Mouse (Mus musculus) spleen, adult 2 months (tissue): ENCODE results near the gene Paip2b.
A peak's percentile ranks its signal among the peaks of the same experiment; 100 is the strongest.

ENCODE experiments used
- CTCF ChIP-seq: fragments of 200-500 bp; IDR thresholded peaks from 2 replicates; pipeline ENCODE4 v1.5.1; 2011; ENCODE audit warnings: mild to moderate bottlenecking, inconsistent platforms; ENCODE audit not compliant: insufficient read depth, insufficient read length, insufficient replicate concordance; ENCODE audit errors: extremely low read depth
- POLR2A ChIP-seq: fragments of 200-500 bp; IDR thresholded peaks from 2 replicates; pipeline ENCODE4 v1.6.1; 2011; ENCODE audit warnings: low read depth, low read length, inconsistent platforms

DNA sequence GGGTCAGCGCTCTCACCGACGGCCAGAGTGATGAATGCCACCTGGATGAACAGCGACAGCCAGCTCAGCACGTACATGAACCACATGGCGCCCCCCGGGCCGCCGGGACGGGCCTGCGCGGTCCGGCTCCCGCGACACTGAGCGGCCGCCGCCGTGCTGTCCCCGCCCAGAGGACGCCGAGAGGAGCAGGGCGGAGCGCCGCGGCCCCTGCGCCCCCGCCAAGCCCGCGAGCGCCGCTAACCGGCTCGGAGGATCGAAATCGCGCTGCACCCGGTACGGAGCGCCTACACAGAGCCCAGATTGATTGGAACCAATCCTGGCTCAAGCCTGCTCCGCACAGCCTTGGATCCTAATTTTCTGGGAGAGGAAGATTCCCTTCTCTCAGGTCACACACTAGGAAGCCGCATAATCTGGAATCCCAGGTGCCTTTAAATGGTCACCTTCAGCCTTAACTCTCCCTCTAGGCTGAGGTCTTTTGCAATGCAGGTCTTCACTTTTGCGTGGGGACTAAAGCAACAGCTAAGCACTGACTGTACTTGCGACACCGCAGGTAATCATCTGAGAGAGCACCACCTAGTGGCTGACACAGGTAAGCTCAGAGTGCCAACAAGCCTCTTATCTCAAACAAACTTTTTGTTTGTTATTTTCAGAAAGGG lies 55.8 kb downstream of the Paip2b start, which contains the start of gene Tex261:
- peak; percentile 64; the same call in 1 of the 2 replicates for TF ChIP-seq CTCF
- TF ChIP-seq POLR2A = peak; percentile 70
